Mouse (Mus musculus): Measurements from ENCODE around the gene Hlcs.

GRCm38 (mm10) chr16:94303203-94303535 lies 10.2 kb downstream of the Hlcs start:
- TF ChIP-seq CTCF (IDR thresholded peaks at IDR 0.05; ENCODE audit: low read depth): no peak
- no peak for TF ChIP-seq EP300 (optimal IDR thresholded peaks at IDR 0.05)
